Mouse (Mus musculus): ENCODE data around the gene Pkd1l2. TPM values are rescaled to one million over a fixed set of nuclear protein-coding genes. Genes with fewer than 3 reads are reported as not detected.

Pkd1l2 gene
- total RNA-seq (2015; ENCODE audit: low replicate concordance) (not detected in 2 replicates), total RNA-seq (2017; ENCODE audit: low replicate concordance) (not detected in 2 replicates)

GRCm38 (mm10) chr8:117082399-117082872, at the start of gene Pkd1l2:
TSS of gene Pkd1l2 (minus strand) at chr8:117082449.
- ATAC-seq (replicated peaks; ENCODE audit: low FRiP score, poor library complexity, severe bottlenecking), result no peak

GRCm38 (mm10) chr8:117127063-117127462, 44.8 kb upstream of the Pkd1l2 start:
- no peak for ATAC-seq (replicated peaks; ENCODE audit: low FRiP score, poor library complexity, severe bottlenecking)

- ATAC-seq (replicated peaks; ENCODE audit: low FRiP score, poor library complexity, severe bottlenecking), result no peak
Measured at GRCm38 (mm10) chr8:117126411-117126810, 44.2 kb upstream of the Pkd1l2 start.

GRCm38 (mm10) chr8:117125854-117126253, 43.6 kb upstream of the Pkd1l2 start:
- no peak for ATAC-seq (replicated peaks; ENCODE audit: low FRiP score, poor library complexity, severe bottlenecking)

GRCm38 (mm10) chr8:117123850-117124633, 41.8 kb upstream of the Pkd1l2 start:
- no peak for ATAC-seq (replicated peaks; ENCODE audit: low FRiP score, poor library complexity, severe bottlenecking)

GRCm38 (mm10) chr8:117121277-117121676, 39.0 kb upstream of the Pkd1l2 start:
- no peak for ATAC-seq (replicated peaks; ENCODE audit: low FRiP score, poor library complexity, severe bottlenecking)

- no peak for ATAC-seq (replicated peaks; ENCODE audit: low FRiP score, poor library complexity, severe bottlenecking)
Measured at GRCm38 (mm10) chr8:117118409-117118808, 36.2 kb upstream of the Pkd1l2 start.

GRCm38 (mm10) chr8:117116534-117116933, 34.3 kb upstream of the Pkd1l2 start:
- no peak for ATAC-seq (replicated peaks; ENCODE audit: low FRiP score, poor library complexity, severe bottlenecking)

- peak; percentile 61 for ATAC-seq (replicated peaks; ENCODE audit: low FRiP score, poor library complexity, severe bottlenecking)
Measured at GRCm38 (mm10) chr8:117115676-117116446, 33.6 kb upstream of the Pkd1l2 start.

- no peak for ATAC-seq (replicated peaks; ENCODE audit: low FRiP score, poor library complexity, severe bottlenecking)
Measured at GRCm38 (mm10) chr8:117115094-117115493, 32.8 kb upstream of the Pkd1l2 start.

- no peak for ATAC-seq (replicated peaks; ENCODE audit: low FRiP score, poor library complexity, severe bottlenecking)
Measured at GRCm38 (mm10) chr8:117112261-117112660, 30.0 kb upstream of the Pkd1l2 start.

- ATAC-seq (replicated peaks; ENCODE audit: low FRiP score, poor library complexity, severe bottlenecking), result no peak
Measured at GRCm38 (mm10) chr8:117111641-117112040, 29.4 kb upstream of the Pkd1l2 start.

GRCm38 (mm10) chr8:117109801-117110390, 27.6 kb upstream of the Pkd1l2 start:
- ATAC-seq (replicated peaks; ENCODE audit: low FRiP score, poor library complexity, severe bottlenecking), result 0 out of 2 replicates have a peak, but pooled peaks have one; percentile 42

GRCm38 (mm10) chr8:117109018-117109711, 26.9 kb upstream of the Pkd1l2 start:
- no peak for ATAC-seq (replicated peaks; ENCODE audit: low FRiP score, poor library complexity, severe bottlenecking)

GRCm38 (mm10) chr8:117107533-117107932, 25.3 kb upstream of the Pkd1l2 start:
- peak; percentile 73 for ATAC-seq (replicated peaks; ENCODE audit: low FRiP score, poor library complexity, severe bottlenecking)

- no peak for ATAC-seq (replicated peaks; ENCODE audit: low FRiP score, poor library complexity, severe bottlenecking)
Measured at GRCm38 (mm10) chr8:117097564-117098191, 15.4 kb upstream of the Pkd1l2 start.

GRCm38 (mm10) chr8:117097051-117097563, 14.9 kb upstream of the Pkd1l2 start:
- no peak for ATAC-seq (replicated peaks; ENCODE audit: low FRiP score, poor library complexity, severe bottlenecking)

GRCm38 (mm10) chr8:117095647-117096046, 13.4 kb upstream of the Pkd1l2 start, which contains the start of gene Bco1:
TSS of gene Bco1 (plus strand) at chr8:117095854.
- no peak for ATAC-seq (replicated peaks; ENCODE audit: low FRiP score, poor library complexity, severe bottlenecking)

GRCm38 (mm10) chr8:117094053-117094452, 11.8 kb upstream of the Pkd1l2 start:
- ATAC-seq (replicated peaks; ENCODE audit: low FRiP score, poor library complexity, severe bottlenecking), result no peak

Measured in erythroblast, adult 5-6 weeks (primary cell).